Mouse (Mus musculus): ENCODE data around the gene Foxd3. TPM values are rescaled to one million over a fixed set of nuclear protein-coding genes. Genes with fewer than 3 reads are reported as not detected.

Foxd3 gene
- not detected in 2 replicates for polyA plus RNA-seq (2015; fragmentation: Nextera tagmentation; extraction: Ambion mirVana)

- DNase-seq (peak; percentile 26), ATAC-seq (no peak)
- WGBS (ENCODE audit: insufficient replicate concordance): 3% methylated on average over 43 of the region's 62 CpGs
Observed at GRCm38 (mm10) chr4:99655937-99656604, at the start of gene Foxd3. Gene Foxd3 (plus strand): TSS chr4:99656299.

GRCm38 (mm10) chr4:99612156-99612555 lies 43.9 kb upstream of the Foxd3 start:
- H3K27me3 ChIP-seq (ENCODE audit: insufficient read depth, low read length): no peaks in the 10 kb centered on the region
- DNase-seq: no peak
- H3K4me2 ChIP-seq (ENCODE audit: low read depth, low read length): no peak overlapping the region
- H3K9me3 ChIP-seq (ENCODE audit: low read length): no peaks in the 10 kb centered on the region
- H3K4me1 ChIP-seq (ENCODE audit: insufficient read depth): no peaks in the 10 kb centered on the region
- ATAC-seq: no peak
- TF ChIP-seq EP300 (IDR thresholded peaks at IDR 0.05; ENCODE audit: low read depth) (no peak), CTCF (IDR thresholded peaks at IDR 0.05; ENCODE audit: low read depth) (no peak)
- H3K36me3 ChIP-seq (replicated peaks; ENCODE audit: insufficient read depth, low read length): no peaks in the 10 kb centered on the region
- H3K4me3 ChIP-seq (ENCODE audit: low read depth, low read length): no peak overlapping the region
- no peak overlapping the region for H3K27ac ChIP-seq (ENCODE audit: low read depth)
- 90% methylated on average over 10 of the region's 10 CpGs for WGBS (ENCODE audit: insufficient replicate concordance)
- H3K9ac ChIP-seq (replicated peaks): no peak overlapping the region

More at GRCm38 (mm10) chr4:99655937-99656604, at the start of gene Foxd3:
- peaks cover 98% of the 10 kb centered on the region for H3K27me3 ChIP-seq (ENCODE audit: insufficient read depth, low read length)
- TF ChIP-seq CTCF (IDR thresholded peaks at IDR 0.05; ENCODE audit: low read depth) (no peak), EP300 (IDR thresholded peaks at IDR 0.05; ENCODE audit: low read depth) (no peak)
- no peak within 1 kb of the TSS for H3K27ac ChIP-seq (ENCODE audit: low read depth)
- peak within 1 kb of the TSS; percentile 37 for H3K4me3 ChIP-seq (ENCODE audit: low read depth, low read length)
- no peak within 1 kb of the TSS for H3K9ac ChIP-seq (replicated peaks)
- H3K4me1 ChIP-seq (ENCODE audit: insufficient read depth): peaks cover 13% of the 10 kb centered on the region
- no peaks in the 10 kb centered on the region for H3K36me3 ChIP-seq (replicated peaks; ENCODE audit: insufficient read depth, low read length)
- peak within 1 kb of the TSS; percentile 58 for H3K4me2 ChIP-seq (ENCODE audit: low read depth, low read length)
- H3K9me3 ChIP-seq (ENCODE audit: low read length): no peaks in the 10 kb centered on the region

GRCm38 (mm10) chr4:99612609-99613350 lies 43.3 kb upstream of the Foxd3 start:
- Histone ChIP-seq H3K9ac (replicated peaks) (no peak overlapping the region), H3K27me3 (ENCODE audit: insufficient read depth, low read length) (no peaks in the 10 kb centered on the region), H3K4me1 (ENCODE audit: insufficient read depth) (no peaks in the 10 kb centered on the region), H3K9me3 (ENCODE audit: low read length) (no peaks in the 10 kb centered on the region), H3K4me3 (ENCODE audit: low read depth, low read length) (no peak overlapping the region), H3K4me2 (ENCODE audit: low read depth, low read length) (no peak overlapping the region), H3K36me3 (replicated peaks; ENCODE audit: insufficient read depth, low read length) (no peaks in the 10 kb centered on the region), H3K27ac (ENCODE audit: low read depth) (no peak overlapping the region)
- no peak for TF ChIP-seq EP300 (IDR thresholded peaks at IDR 0.05; ENCODE audit: low read depth)
- no peak for TF ChIP-seq CTCF (IDR thresholded peaks at IDR 0.05; ENCODE audit: low read depth)
- WGBS (ENCODE audit: insufficient replicate concordance): 52% methylated on average over 12 of the region's 12 CpGs
- ATAC-seq: no peak
- DNase-seq: no peak

GRCm38 (mm10) chr4:99626047-99626844 lies 29.9 kb upstream of the Foxd3 start:
- no peak overlapping the region for H3K27ac ChIP-seq (ENCODE audit: low read depth)
- no peaks in the 10 kb centered on the region for H3K36me3 ChIP-seq (replicated peaks; ENCODE audit: insufficient read depth, low read length)
- no peak for ATAC-seq
- H3K9ac ChIP-seq (replicated peaks): no peak overlapping the region
- WGBS (ENCODE audit: insufficient replicate concordance): 22% methylated on average over 21 of the region's 24 CpGs
- H3K9me3 ChIP-seq (ENCODE audit: low read length): no peaks in the 10 kb centered on the region
- H3K4me2 ChIP-seq (ENCODE audit: low read depth, low read length): no peak overlapping the region
- no peaks in the 10 kb centered on the region for H3K4me1 ChIP-seq (ENCODE audit: insufficient read depth)
- DNase-seq: no peak
- TF ChIP-seq EP300 (IDR thresholded peaks at IDR 0.05; ENCODE audit: low read depth) (no peak), CTCF (IDR thresholded peaks at IDR 0.05; ENCODE audit: low read depth) (no peak)
- no peaks in the 10 kb centered on the region for H3K27me3 ChIP-seq (ENCODE audit: insufficient read depth, low read length)
- no peak overlapping the region for H3K4me3 ChIP-seq (ENCODE audit: low read depth, low read length)

- TF ChIP-seq EP300 (IDR thresholded peaks at IDR 0.05; ENCODE audit: low read depth): no peak
- no peak for TF ChIP-seq CTCF (IDR thresholded peaks at IDR 0.05; ENCODE audit: low read depth)
- WGBS (ENCODE audit: insufficient replicate concordance): 74% methylated on average over 13 of the region's 13 CpGs
Observed at GRCm38 (mm10) chr4:99627057-99627456, 29.0 kb upstream of the Foxd3 start.

GRCm38 (mm10) chr4:99636038-99636437 lies 20.1 kb upstream of the Foxd3 start:
- Histone ChIP-seq H3K9me3 (ENCODE audit: low read length) (no peaks in the 10 kb centered on the region), H3K27ac (ENCODE audit: low read depth) (no peak overlapping the region), H3K27me3 (ENCODE audit: insufficient read depth, low read length) (no peaks in the 10 kb centered on the region), H3K36me3 (replicated peaks; ENCODE audit: insufficient read depth, low read length) (no peaks in the 10 kb centered on the region), H3K9ac (replicated peaks) (no peak overlapping the region), H3K4me1 (ENCODE audit: insufficient read depth) (no peaks in the 10 kb centered on the region), H3K4me2 (ENCODE audit: low read depth, low read length) (no peak overlapping the region), H3K4me3 (ENCODE audit: low read depth, low read length) (no peak overlapping the region)
- TF ChIP-seq EP300 (IDR thresholded peaks at IDR 0.05; ENCODE audit: low read depth) (no peak), CTCF (IDR thresholded peaks at IDR 0.05; ENCODE audit: low read depth) (no peak)
- 81% methylated on average over 4 of the region's 4 CpGs for WGBS (ENCODE audit: insufficient replicate concordance)
- DNase-seq (no peak), ATAC-seq (no peak)

More at GRCm38 (mm10) chr4:99627057-99627456, 29.0 kb upstream of the Foxd3 start:
- DNase-seq (no peak), ATAC-seq (no peak)
- Histone ChIP-seq H3K4me2 (ENCODE audit: low read depth, low read length) (no peak overlapping the region), H3K36me3 (replicated peaks; ENCODE audit: insufficient read depth, low read length) (no peaks in the 10 kb centered on the region), H3K9me3 (ENCODE audit: low read length) (no peaks in the 10 kb centered on the region), H3K4me3 (ENCODE audit: low read depth, low read length) (no peak overlapping the region), H3K4me1 (ENCODE audit: insufficient read depth) (no peaks in the 10 kb centered on the region), H3K27me3 (ENCODE audit: insufficient read depth, low read length) (no peaks in the 10 kb centered on the region), H3K27ac (ENCODE audit: low read depth) (no peak overlapping the region), H3K9ac (replicated peaks) (no peak overlapping the region)

All from liver, postnatal 0 days (tissue).